Mouse (Mus musculus) adrenal gland, postnatal 14 days (tissue): ENCODE measurements around the gene Tmem255b. TPM values are rescaled to one million over a fixed set of nuclear protein-coding genes. Genes with fewer than 3 reads are reported as not detected.

Experiments used
- total RNA-seq: library from RNA; stranded (reverse); gene quantifications from 2 replicates; pipeline ENCODE4 v1.2.3, GENCODE M21; 2021

Tmem255b gene
- total RNA-seq, 1 experiment from 2014 or later, result 3.6 TPM

Other genes starting within 250 kb of the Tmem255b start
- gene Grtp1, start 234.6 kb upstream of the Tmem255b start, total RNA-seq, result 7.9 and 9.2 TPM in 2 replicates
- 0.52 and 0.56 TPM in 2 replicates for gene Adprhl1, start 181.0 kb upstream of the Tmem255b start, total RNA-seq
- 23.1 and 24.8 TPM in 2 replicates for gene Dcun1d2, start 147.1 kb upstream of the Tmem255b start, total RNA-seq
- 21.5 and 23.7 TPM in 2 replicates for gene Tmco3, start 147.0 kb upstream of the Tmem255b start, total RNA-seq
- 72.4 and 74.4 TPM in 2 replicates for gene Tfdp1, start 96.4 kb upstream of the Tmem255b start, total RNA-seq
- not detected in 2 replicates for gene Atp4b, start 38.4 kb upstream of the Tmem255b start, total RNA-seq
- gene Grk1, start 30.1 kb upstream of the Tmem255b start, total RNA-seq, result 0.08 TPM in 1 of 2 replicates, not detected in the other
- gene Gas6, start 59.3 kb downstream of the Tmem255b start, total RNA-seq, result 76.0 and 81.6 TPM in 2 replicates
- gene 1700029H14Rik, start 127.3 kb downstream of the Tmem255b start, total RNA-seq, result not detected in 2 replicates
- gene Rasa3, start 242.4 kb downstream of the Tmem255b start, total RNA-seq, result 29.4 and 39.3 TPM in 2 replicates